Mouse (Mus musculus) stomach, postnatal 0 days (tissue): ENCODE results near the gene Slc16a5. TPM values are rescaled to one million over a fixed set of nuclear protein-coding genes. Genes with fewer than 3 reads are reported as not detected.
A peak's percentile ranks its signal among the peaks of the same experiment; 100 is the strongest.

ENCODE experiments used
- ATAC-seq: fragments of 200-750 bp; cut with Nextera tagmentation; 2 replicates; pipeline ENCODE4 v1.8.0; 2017; ENCODE audit not compliant: low FRiP score, low TSS enrichment
- DNase-seq: peaks from one replicate; pipeline ENCODE4 v3.0.0-alpha.2; 2016; ENCODE audit warnings: low spot score
- H3K27ac ChIP-seq: fragments of 300-500 bp; sonication (generic); replicated peaks from 2 replicates; pipeline ENCODE4 v1.5.1; 2014; ENCODE audit warnings: mild to moderate bottlenecking, control low read depth
- H3K27me3 ChIP-seq: fragments of 300-500 bp; sonication (generic); 2 replicates; pipeline ENCODE4 v1.6.1; 2014; ENCODE audit warnings: low read length; ENCODE audit not compliant: control insufficient read depth, insufficient read depth
- H3K36me3 ChIP-seq: fragments of 300-500 bp; sonication (generic); 2 replicates; pipeline ENCODE4 v1.6.1; 2014; ENCODE audit warnings: low read length, mixed read lengths; ENCODE audit not compliant: control insufficient read depth, insufficient read depth
- H3K4me1 ChIP-seq: fragments of 300-500 bp; sonication (generic); replicated peaks from 2 replicates; pipeline ENCODE4 v1.6.1; 2014; ENCODE audit warnings: antibody characterized with exemption; ENCODE audit not compliant: control insufficient read depth, insufficient read depth
- H3K4me2 ChIP-seq: fragments of 300-500 bp; sonication (generic); replicated peaks from 2 replicates; pipeline ENCODE4 v1.6.1; 2014; ENCODE audit warnings: low read depth, mild to moderate bottlenecking, control low read depth, moderate library complexity
- H3K4me3 ChIP-seq: fragments of 300-500 bp; sonication (generic); 2 replicates; pipeline ENCODE4 v1.5.1; 2014; ENCODE audit warnings: low read depth, low read length, control low read depth
- H3K9ac ChIP-seq: fragments of 300-500 bp; sonication (generic); 2 replicates; pipeline ENCODE4 v1.6.1; 2014; ENCODE audit warnings: mild to moderate bottlenecking, low read length, control low read depth, mixed read lengths
- H3K9me3 ChIP-seq: fragments of 300-500 bp; sonication (generic); 2 replicates; pipeline ENCODE4 v1.6.1; 2016; ENCODE audit warnings: low read length; ENCODE audit not compliant: control insufficient read depth
- CTCF ChIP-seq: IDR thresholded peaks from 2 replicates; pipeline ENCODE4 v1.5.1; 2016; ENCODE audit warnings: antibody characterized with exemption, low read depth, mild to moderate bottlenecking, moderate library complexity
- EP300 ChIP-seq: optimal IDR thresholded peaks from 2 replicates; pipeline ENCODE3; 2016; ENCODE audit warnings: antibody characterized with exemption
- whole genome bisulfite sequencing: fragments of 180-500 bp; shearing (Covaris S2); extraction: QIAGEN DNeasy Blood & Tissue Kit; methylation state at CpG from one replicate; pipeline ENCODE4 v1.1.7; 2014; 5-methylcytosine and 5-hydroxymethylcytosine counted together
- polyA plus RNA-seq: library from polyadenylated mRNA; unstranded; fragments of >200 nt; fragmentation: Nextera tagmentation; extraction: Ambion mirVana; gene quantifications from 2 replicates; pipeline ENCODE4 v1.2.1, GENCODE M21; 2015

Slc16a5 gene
- polyA plus RNA-seq, 1 experiment from 2014 or later, result 14.4 TPM

GRCm38 (mm10) chr11:115506586-115506985 lies 44.3 kb downstream of the Slc16a5 start:
- ATAC-seq, result no peak
- no peaks in the 10 kb centered on the region for H3K27me3 ChIP-seq
- H3K4me3 ChIP-seq, result no peak overlapping the region
- no peaks in the 10 kb centered on the region for H3K9me3 ChIP-seq
- H3K36me3 ChIP-seq, result 0 out of 2 replicates have a peak, but pooled peaks cover 5% of the 10 kb centered on the region
- H3K27ac ChIP-seq, result no peak overlapping the region
- WGBS, result 68% methylated on average over 3 of the region's 3 CpGs
- TF ChIP-seq EP300 (no peak), CTCF (no peak)
- no peak overlapping the region for H3K9ac ChIP-seq
- peaks cover 6% of the 10 kb centered on the region for H3K4me1 ChIP-seq
- DNase-seq, result no peak
- H3K4me2 ChIP-seq, result no peak overlapping the region

GRCm38 (mm10) chr11:115508061-115508460 lies 45.8 kb downstream of the Slc16a5 start:
- ATAC-seq (no peak), DNase-seq (no peak)
- H3K4me2 ChIP-seq, result no peak overlapping the region
- H3K4me3 ChIP-seq, result no peak overlapping the region
- H3K27me3 ChIP-seq, result no peaks in the 10 kb centered on the region
- no peaks in the 10 kb centered on the region for H3K9me3 ChIP-seq
- peaks cover 12% of the 10 kb centered on the region for H3K4me1 ChIP-seq
- TF ChIP-seq EP300 (no peak), CTCF (no peak)
- H3K27ac ChIP-seq, result no peak overlapping the region
- no peaks in the 10 kb centered on the region for H3K36me3 ChIP-seq
- H3K9ac ChIP-seq, result no peak overlapping the region
- 65% methylated on average over 2 of the region's 2 CpGs for WGBS

- DNase-seq (peak; percentile 41), ATAC-seq (peak; percentile 38)
- H3K36me3 ChIP-seq, result no peaks in the 10 kb centered on the region
- H3K4me3 ChIP-seq, result no peak overlapping the region
- TF ChIP-seq EP300, result no peak
- no peak for TF ChIP-seq CTCF
- 19% methylated on average over 6 of the region's 6 CpGs for WGBS
- no peaks in the 10 kb centered on the region for H3K9me3 ChIP-seq
- no peak overlapping the region; the same call in 1 of the 2 replicates for H3K9ac ChIP-seq
- H3K4me1 ChIP-seq, result peaks cover 12% of the 10 kb centered on the region
- H3K27ac ChIP-seq, result peak overlapping the region; percentile 76
- no peaks in the 10 kb centered on the region for H3K27me3 ChIP-seq
- H3K4me2 ChIP-seq, result peak overlapping the region; percentile 9; the same call in 1 of the 2 replicates
Measured at GRCm38 (mm10) chr11:115509773-115510506, 47.7 kb downstream of the Slc16a5 start.

- DNase-seq (peak; percentile 30), ATAC-seq (no peak)
- H3K4me1 ChIP-seq, result peaks cover 12% of the 10 kb centered on the region
Measured at GRCm38 (mm10) chr11:115510507-115510888, 48.2 kb downstream of the Slc16a5 start.

GRCm38 (mm10) chr11:115511121-115511520 lies 48.8 kb downstream of the Slc16a5 start:
- TF ChIP-seq CTCF (no peak), EP300 (no peak)

More at GRCm38 (mm10) chr11:115510507-115510888, 48.2 kb downstream of the Slc16a5 start:
- no peaks in the 10 kb centered on the region for H3K27me3 ChIP-seq
- no peaks in the 10 kb centered on the region for H3K36me3 ChIP-seq
- no peaks in the 10 kb centered on the region for H3K9me3 ChIP-seq
- H3K4me2 ChIP-seq, result no peak overlapping the region
- peak overlapping the region; percentile 76 for H3K27ac ChIP-seq
- no peak for TF ChIP-seq EP300
- no peak for TF ChIP-seq CTCF
- 45% methylated on average over 5 of the region's 5 CpGs for WGBS
- H3K4me3 ChIP-seq, result no peak overlapping the region
- H3K9ac ChIP-seq, result no peak overlapping the region

GRCm38 (mm10) chr11:115512004-115512403 lies 49.7 kb downstream of the Slc16a5 start:
- no peaks in the 10 kb centered on the region for H3K36me3 ChIP-seq
- no peaks in the 10 kb centered on the region for H3K27me3 ChIP-seq
- H3K4me2 ChIP-seq, result peak overlapping the region; percentile 94
- H3K27ac ChIP-seq, result peak overlapping the region; percentile 89
- WGBS, result 17% methylated on average over 3 of the region's 3 CpGs
- H3K4me3 ChIP-seq, result peak overlapping the region; percentile 79
- ATAC-seq (no peak), DNase-seq (no peak)
- peaks cover 12% of the 10 kb centered on the region for H3K4me1 ChIP-seq
- no peaks in the 10 kb centered on the region for H3K9me3 ChIP-seq
- peak overlapping the region; percentile 90; the same call in 1 of the 2 replicates for H3K9ac ChIP-seq
- no peak for TF ChIP-seq CTCF
- TF ChIP-seq EP300, result no peak

More at GRCm38 (mm10) chr11:115511121-115511520, 48.8 kb downstream of the Slc16a5 start:
- Histone ChIP-seq H3K4me2 (peak overlapping the region; percentile 94), H3K4me1 (peaks cover 12% of the 10 kb centered on the region), H3K27me3 (no peaks in the 10 kb centered on the region), H3K36me3 (no peaks in the 10 kb centered on the region), H3K4me3 (no peak overlapping the region), H3K9ac (peak overlapping the region; percentile 13; the same call in 1 of the 2 replicates), H3K9me3 (no peaks in the 10 kb centered on the region), H3K27ac (peak overlapping the region; percentile 89)
- no peak for DNase-seq
- 68% methylated on average over 2 of the region's 2 CpGs for WGBS
- ATAC-seq, result no peak
